ENCODE assay signal across 8 mouse cellular contexts in the genomic region with DNA sequence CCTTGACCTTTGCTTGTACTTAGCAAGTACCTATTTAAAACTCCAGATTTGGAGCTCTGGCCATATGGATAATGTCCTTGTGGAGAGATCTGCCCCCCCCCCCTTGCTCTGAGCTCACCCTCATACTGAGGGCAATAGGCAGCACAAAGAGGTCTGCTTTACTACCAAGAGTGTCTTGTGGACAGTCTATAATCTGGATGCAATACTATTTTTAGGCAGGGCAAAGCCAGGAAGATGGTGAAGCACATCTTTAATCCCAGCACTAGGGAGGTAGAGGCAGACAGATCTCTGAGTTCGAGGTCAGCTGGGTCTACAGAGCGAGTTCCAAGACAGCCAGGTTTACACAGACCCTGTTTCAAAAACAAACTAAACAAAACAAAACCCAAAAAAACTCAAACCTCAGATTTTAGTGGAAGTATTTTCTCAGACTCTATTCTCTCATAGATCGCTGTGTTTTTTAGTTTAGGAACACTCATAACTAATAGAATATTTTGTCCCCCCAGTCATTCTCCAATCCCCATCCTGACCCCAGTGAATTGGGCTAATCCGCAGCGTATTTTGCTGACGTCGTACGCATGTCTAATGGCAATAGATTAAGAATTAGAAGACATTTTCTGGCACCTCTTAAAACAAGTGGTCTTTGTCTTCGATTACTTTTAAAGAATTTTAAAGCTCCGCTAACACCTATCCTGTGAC. TPM values are rescaled to one million over a fixed set of nuclear protein-coding genes. Genes with fewer than 3 reads are reported as not detected.
DNase-seq lines count a peak whose midpoint lies in the region; ATAC-seq and TF ChIP-seq lines count a peak whose summit lies in the region.

No protein-coding gene starts in this region.

- H3K27ac ChIP-seq in bone marrow macrophage, adult 2 months (ENCODE audit: insufficient read depth, low read depth, low read length) = peak overlapping the region; percentile 82
- peak overlapping the region; percentile 63; the same call in 1 of the 2 replicates for H3K27ac ChIP-seq in forebrain, embryonic 13.5 days
- peak overlapping the region; percentile 86 for H3K27ac ChIP-seq in liver, embryonic 12.5 days
- peak overlapping the region; percentile 88 for H3K27ac ChIP-seq in stomach, embryonic 16.5 days (ENCODE audit: low read length)

- no peak for TF ChIP-seq POLR2A in bone marrow macrophage, adult 2 months (IDR thresholded peaks at IDR 0.05; ENCODE audit: borderline replicate concordance, low read depth, low read length)

- H3K27me3 ChIP-seq in forebrain, embryonic 13.5 days = no peaks in the 10 kb centered on the region
- no peaks in the 10 kb centered on the region for H3K27me3 ChIP-seq in liver, embryonic 12.5 days (replicated peaks)
- no peaks in the 10 kb centered on the region for H3K27me3 ChIP-seq in stomach, embryonic 16.5 days (ENCODE audit: control insufficient read depth, insufficient read depth, low read length)

- H3K36me3 ChIP-seq in forebrain, embryonic 13.5 days (ENCODE audit: poor library complexity, severe bottlenecking) = peaks cover 32% of the 10 kb centered on the region
- peaks cover 28% of the 10 kb centered on the region for H3K36me3 ChIP-seq in liver, embryonic 12.5 days
- H3K36me3 ChIP-seq in stomach, embryonic 16.5 days (ENCODE audit: control insufficient read depth, insufficient read depth, low read length) = peaks cover 4% of the 10 kb centered on the region; the same call in 1 of the 2 replicates

- peak overlapping the region; percentile 82 for H3K4me2 ChIP-seq in forebrain, embryonic 13.5 days
- peak overlapping the region; percentile 77 for H3K4me2 ChIP-seq in liver, embryonic 12.5 days
- H3K4me2 ChIP-seq in stomach, embryonic 16.5 days (ENCODE audit: low read depth, low read length) = peak overlapping the region; percentile 88

- 9% methylated on average over 10 of the region's 10 CpGs for WGBS in forebrain, embryonic 13.5 days
- whole genome bisulfite sequencing in liver, embryonic 12.5 days (ENCODE audit: insufficient replicate concordance) = 14% methylated on average over 10 of the region's 10 CpGs
- WGBS in stomach, embryonic 16.5 days = 7% methylated on average over 10 of the region's 10 CpGs

- DNase-seq in kidney, postnatal 4 days = peak; percentile 3 to 11
- DNase-seq in kidney, adult 11 months = no peak
- DNase-seq in adrenal gland, adult 18-20 months (ENCODE audit: low spot score in 2 of 2) = no peak
- no peak for DNase-seq in thymus, postnatal 36 days

- H3K4me3 ChIP-seq in bone marrow macrophage, adult 2 months (ENCODE audit: insufficient read depth, low read length) = peak overlapping the region; percentile 86
- H3K4me3 ChIP-seq in forebrain, embryonic 13.5 days = peak overlapping the region; percentile 77
- peak overlapping the region; percentile 86 for H3K4me3 ChIP-seq in liver, embryonic 12.5 days
- H3K4me3 ChIP-seq in stomach, embryonic 16.5 days (replicated peaks; ENCODE audit: low read length) = peak overlapping the region; percentile 86

- ATAC-seq in forebrain, embryonic 13.5 days = peak; percentile 69
- ATAC-seq in liver, embryonic 12.5 days = peak; percentile 75
- ATAC-seq in stomach, embryonic 16.5 days (ENCODE audit: insufficient read depth, low FRiP score) = peak; percentile 27

- peak overlapping the region; percentile 83 for H3K9ac ChIP-seq in forebrain, embryonic 13.5 days
- peak overlapping the region; percentile 85 for H3K9ac ChIP-seq in liver, embryonic 12.5 days
- peak overlapping the region; percentile 88 for H3K9ac ChIP-seq in stomach, embryonic 16.5 days (ENCODE audit: low read length)

- peaks cover 5% of the 10 kb centered on the region for H3K4me1 ChIP-seq in bone marrow macrophage, adult 2 months (ENCODE audit: control insufficient read depth, insufficient read depth, low read length)
- peaks cover 21% of the 10 kb centered on the region for H3K4me1 ChIP-seq in forebrain, embryonic 13.5 days
- H3K4me1 ChIP-seq in liver, embryonic 12.5 days = peaks cover 16% of the 10 kb centered on the region
- peaks cover 8% of the 10 kb centered on the region; the same call in 1 of the 2 replicates for H3K4me1 ChIP-seq in stomach, embryonic 16.5 days (ENCODE audit: control insufficient read depth, insufficient read depth, low read length)

- H3K9me3 ChIP-seq in forebrain, embryonic 13.5 days (replicated peaks) = no peaks in the 10 kb centered on the region
- no peaks in the 10 kb centered on the region for H3K9me3 ChIP-seq in liver, embryonic 12.5 days (replicated peaks)
- no peaks in the 10 kb centered on the region for H3K9me3 ChIP-seq in stomach, embryonic 16.5 days (replicated peaks; ENCODE audit: control insufficient read depth, low read length)

- TF ChIP-seq CTCF in bone marrow macrophage, adult 2 months (IDR thresholded peaks at IDR 0.05; ENCODE audit: low read depth, low read length) = no peak

RNA-seq across cellular contexts. Expression of a gene that starts 0.5 kb away (rescaled TPM):
- polyA plus RNA-seq in bone marrow macrophage, adult 2 months (2012; ENCODE audit: insufficient read depth, insufficient read length, missing spikeins) = 90.1 and 95.6 TPM in 2 replicates
- polyA plus RNA-seq in forebrain, embryonic 13.5 days (2015; fragmentation: Nextera tagmentation; extraction: Ambion mirVana) = 113 and 118 TPM in 2 replicates
- 27.6 and 29.7 TPM in 2 replicates for polyA plus RNA-seq in liver, embryonic 12.5 days (2016; fragmentation: Nextera tagmentation; extraction: Ambion mirVana)
- 49.5 and 50.8 TPM in 2 replicates for polyA plus RNA-seq in stomach, embryonic 16.5 days (2015; fragmentation: Nextera tagmentation; extraction: Ambion mirVana)
- total RNA-seq in adrenal gland, adult 18-20 months (2021) = 10 to 100 TPM; 12.4 to 17.1 TPM

RNA-seq across cellular contexts. Expression of a gene that starts 25.8 kb away (rescaled TPM):
- 3.4 and 4.4 TPM in 2 replicates for polyA plus RNA-seq in bone marrow macrophage, adult 2 months (2012; ENCODE audit: insufficient read depth, insufficient read length, missing spikeins)
- 2.2 and 3.4 TPM in 2 replicates for polyA plus RNA-seq in forebrain, embryonic 13.5 days (2015; fragmentation: Nextera tagmentation; extraction: Ambion mirVana)
- 0.37 and 0.45 TPM in 2 replicates for polyA plus RNA-seq in liver, embryonic 12.5 days (2016; fragmentation: Nextera tagmentation; extraction: Ambion mirVana)
- 0.71 and 0.99 TPM in 2 replicates for polyA plus RNA-seq in stomach, embryonic 16.5 days (2015; fragmentation: Nextera tagmentation; extraction: Ambion mirVana)
- 10 to 100 TPM; 12.3 to 13.8 TPM for total RNA-seq in adrenal gland, adult 18-20 months (2021)

RNA-seq across cellular contexts. Expression of a gene that starts 26.1 kb away (rescaled TPM):
- 0.50 and 1.2 TPM in 2 replicates for polyA plus RNA-seq in bone marrow macrophage, adult 2 months (2012; ENCODE audit: insufficient read depth, insufficient read length, missing spikeins)
- 1.9 and 2.2 TPM in 2 replicates for polyA plus RNA-seq in forebrain, embryonic 13.5 days (2015; fragmentation: Nextera tagmentation; extraction: Ambion mirVana)
- 0.21 and 0.33 TPM in 2 replicates for polyA plus RNA-seq in liver, embryonic 12.5 days (2016; fragmentation: Nextera tagmentation; extraction: Ambion mirVana)
- polyA plus RNA-seq in stomach, embryonic 16.5 days (2015; fragmentation: Nextera tagmentation; extraction: Ambion mirVana) = 1.2 and 1.4 TPM in 2 replicates
- total RNA-seq in adrenal gland, adult 18-20 months (2021) = 1 to 10 TPM; 1.1 to 1.2 TPM

RNA-seq across cellular contexts. Expression of a gene that starts 33.6 kb away (rescaled TPM):
- 132 and 141 TPM in 2 replicates for polyA plus RNA-seq in bone marrow macrophage, adult 2 months (2012; ENCODE audit: insufficient read depth, insufficient read length, missing spikeins)
- polyA plus RNA-seq in forebrain, embryonic 13.5 days (2015; fragmentation: Nextera tagmentation; extraction: Ambion mirVana) = 178 and 207 TPM in 2 replicates
- polyA plus RNA-seq in liver, embryonic 12.5 days (2016; fragmentation: Nextera tagmentation; extraction: Ambion mirVana) = 29.6 and 30.5 TPM in 2 replicates
- 57.0 and 64.1 TPM in 2 replicates for polyA plus RNA-seq in stomach, embryonic 16.5 days (2015; fragmentation: Nextera tagmentation; extraction: Ambion mirVana)
- total RNA-seq in adrenal gland, adult 18-20 months (2021) = 100 to 1,000 TPM in 1 of 2 experiments, 10 to 100 TPM in 1; 94.4 to 141 TPM

Comparison
In these comparisons a context has a peak if more than half of its experiments do, and no peak if none do; other contexts are left out.
1. DNase-seq: peak in kidney, postnatal 4 days (2 of 2); none in kidney, adult 11 months (single experiment), adrenal gland, adult 18-20 months (0 of 2) and thymus, postnatal 36 days (0 of 2).
2. Peak in every context shown above with its lines, with median percentiles within 50 percentile points of each other: H3K27ac ChIP-seq, H3K4me3 ChIP-seq, ATAC-seq, H3K4me2 ChIP-seq and H3K9ac ChIP-seq.